Mouse (Mus musculus) intestine, postnatal 0 days (tissue): ENCODE data around the gene Tmc8. TPM values are rescaled to one million over a fixed set of nuclear protein-coding genes. Genes with fewer than 3 reads are reported as not detected.

Experiments
- ATAC-seq: fragments of 200-750 bp; cut with Nextera tagmentation; 2 replicates; pipeline ENCODE4 v1.8.0; 2017; ENCODE audit warnings: mild to moderate bottlenecking, moderate TSS enrichment, moderate library complexity
- H3K27ac ChIP-seq: fragments of 300-500 bp; sonication (generic); 2 replicates; pipeline ENCODE4 v1.5.1; 2014; ENCODE audit warnings: mild to moderate bottlenecking, low read depth, low read length, moderate library complexity
- H3K27me3 ChIP-seq: fragments of 300-500 bp; sonication (generic); replicated peaks from 2 replicates; pipeline ENCODE4 v1.6.1; 2014; ENCODE audit warnings: low read length, mixed read lengths; ENCODE audit not compliant: control insufficient read depth, insufficient read depth
- H3K36me3 ChIP-seq: fragments of 300-500 bp; sonication (generic); 2 replicates; pipeline ENCODE4 v1.6.1; 2014; ENCODE audit warnings: mild to moderate bottlenecking, moderate library complexity; ENCODE audit not compliant: control insufficient read depth, insufficient read depth
- H3K4me1 ChIP-seq: fragments of 300-500 bp; sonication (generic); replicated peaks from 2 replicates; pipeline ENCODE4 v1.6.1; 2014; ENCODE audit warnings: antibody characterized with exemption, low read length, mixed read lengths; ENCODE audit not compliant: control insufficient read depth, insufficient read depth
- H3K4me2 ChIP-seq: fragments of 300-500 bp; sonication (generic); replicated peaks from 2 replicates; pipeline ENCODE4 v1.6.1; 2014; ENCODE audit warnings: low read depth, mild to moderate bottlenecking, moderate library complexity
- H3K4me3 ChIP-seq: fragments of 300-500 bp; sonication (generic); 2 replicates; pipeline ENCODE4 v1.5.1; 2014; ENCODE audit warnings: low read depth, low read length
- H3K9ac ChIP-seq: fragments of 300-500 bp; sonication (generic); 2 replicates; pipeline ENCODE4 v1.6.1; 2014; ENCODE audit warnings: mild to moderate bottlenecking, low read depth, low read length
- H3K9me3 ChIP-seq: fragments of 300-500 bp; sonication (generic); 2 replicates; pipeline ENCODE4 v1.6.1; 2016; ENCODE audit warnings: mixed run types; ENCODE audit not compliant: control insufficient read depth
- CTCF ChIP-seq: sonication (generic); IDR thresholded peaks from 2 replicates; pipeline ENCODE4 v1.5.1; 2016; ENCODE audit warnings: low read depth, mild to moderate bottlenecking, control low read depth, antibody characterized with exemption, moderate library complexity
- WGBS: fragments of 180-500 bp; shearing (Covaris S2); extraction: QIAGEN DNeasy Blood & Tissue Kit; methylation state at CpG from one replicate; pipeline ENCODE4 v1.1.7; 2014; 5-methylcytosine and 5-hydroxymethylcytosine counted together
- polyA plus RNA-seq: library from polyadenylated mRNA; unstranded; fragments of >200 nt; fragmentation: Nextera tagmentation; extraction: Ambion mirVana; gene quantifications from 2 replicates; pipeline ENCODE4 v1.2.1, GENCODE M21; 2015

The Tmc8 gene
- polyA plus RNA-seq, 1 experiment from 2014 or later, result 18.2 TPM

- no peaks in the 10 kb centered on the region for H3K9me3 ChIP-seq
- WGBS, result 47% methylated on average over 8 of the region's 8 CpGs
- H3K4me1 ChIP-seq, result peaks cover 20% of the 10 kb centered on the region; the same call in 1 of the 2 replicates
- no peak overlapping the region for H3K4me3 ChIP-seq
- no peak overlapping the region for H3K9ac ChIP-seq
- no peak for TF ChIP-seq CTCF
- no peaks in the 10 kb centered on the region for H3K36me3 ChIP-seq
- no peaks in the 10 kb centered on the region for H3K27me3 ChIP-seq
- peak; percentile 30; the same call in 1 of the 2 replicates for ATAC-seq
- peak overlapping the region; percentile 70 for H3K27ac ChIP-seq
- peak overlapping the region; percentile 45 for H3K4me2 ChIP-seq
Measured at GRCm38 (mm10) chr11:117834086-117834485, 52.2 kb downstream of the Tmc8 start.

- TF ChIP-seq CTCF, result no peak
- peak overlapping the region; percentile 38; the same call in 1 of the 2 replicates for H3K4me2 ChIP-seq
- no peak for ATAC-seq
- H3K9ac ChIP-seq, result no peak overlapping the region
- no peaks in the 10 kb centered on the region for H3K9me3 ChIP-seq
- H3K4me1 ChIP-seq, result peaks cover 16% of the 10 kb centered on the region; the same call in 1 of the 2 replicates
- H3K27ac ChIP-seq, result no peak overlapping the region
- no peaks in the 10 kb centered on the region for H3K27me3 ChIP-seq
- no peak overlapping the region for H3K4me3 ChIP-seq
- WGBS, result 28% methylated on average over 13 of the region's 13 CpGs
- H3K36me3 ChIP-seq, result no peaks in the 10 kb centered on the region
Measured at GRCm38 (mm10) chr11:117836306-117836705, 54.4 kb downstream of the Tmc8 start.

- TF ChIP-seq CTCF, result peak; percentile 31
- H3K36me3 ChIP-seq, result no peaks in the 10 kb centered on the region
- WGBS, result 21% methylated on average over 2 of the region's 2 CpGs
- H3K9me3 ChIP-seq, result no peaks in the 10 kb centered on the region
- H3K9ac ChIP-seq, result no peak overlapping the region
- no peak overlapping the region for H3K4me3 ChIP-seq
- no peaks in the 10 kb centered on the region for H3K27me3 ChIP-seq
- peak; percentile 71 for ATAC-seq
- peak overlapping the region; percentile 75 for H3K27ac ChIP-seq
- H3K4me1 ChIP-seq, result peaks cover 16% of the 10 kb centered on the region; the same call in 1 of the 2 replicates
- no peak overlapping the region; the same call in 1 of the 2 replicates for H3K4me2 ChIP-seq
Measured at GRCm38 (mm10) chr11:117838572-117838971, 56.7 kb downstream of the Tmc8 start.

GRCm38 (mm10) chr11:117839021-117839420 is 57.1 kb downstream of the Tmc8 start:
- no peak overlapping the region for H3K4me2 ChIP-seq
- TF ChIP-seq CTCF, result no peak
- H3K4me3 ChIP-seq, result no peak overlapping the region
- no peaks in the 10 kb centered on the region for H3K9me3 ChIP-seq
- no peaks in the 10 kb centered on the region for H3K36me3 ChIP-seq
- 57% methylated on average over 1 of the region's 1 CpGs for WGBS
- H3K4me1 ChIP-seq, result 0 out of 2 replicates have a peak, but pooled peaks cover 13% of the 10 kb centered on the region
- no peak overlapping the region for H3K9ac ChIP-seq
- peak overlapping the region; percentile 75 for H3K27ac ChIP-seq
- H3K27me3 ChIP-seq, result no peaks in the 10 kb centered on the region
- no peak for ATAC-seq

GRCm38 (mm10) chr11:117840910-117841309 is 59.0 kb downstream of the Tmc8 start:
- Histone ChIP-seq H3K4me2 (no peak overlapping the region), H3K4me3 (no peak overlapping the region), H3K36me3 (no peaks in the 10 kb centered on the region), H3K4me1 (0 out of 2 replicates have a peak, but pooled peaks cover 10% of the 10 kb centered on the region), H3K27ac (no peak overlapping the region), H3K9me3 (no peaks in the 10 kb centered on the region), H3K9ac (no peak overlapping the region), H3K27me3 (no peaks in the 10 kb centered on the region)
- no peak for ATAC-seq
- no peak for TF ChIP-seq CTCF
- WGBS, result 36% methylated on average over 1 of the region's 1 CpGs

Other genes starting within 250 kb of the Tmc8 start
- gene Tnrc6c, start 127.8 kb upstream of the Tmc8 start, polyA plus RNA-seq, result 6.1 and 6.9 TPM in 2 replicates
- 23.8 and 26.3 TPM in 2 replicates for gene Tmc6, start 122 bp downstream of the Tmc8 start, polyA plus RNA-seq
- gene 6030468B19Rik, start 15.6 kb downstream of the Tmc8 start, polyA plus RNA-seq, result not detected in 2 replicates
- gene Gm20708, start 27.6 kb downstream of the Tmc8 start, polyA plus RNA-seq, result 0.29 and 0.37 TPM in 2 replicates
- gene Syngr2, start 27.6 kb downstream of the Tmc8 start, polyA plus RNA-seq, result 116 and 129 TPM in 2 replicates
- gene Afmid, start 43.8 kb downstream of the Tmc8 start, polyA plus RNA-seq, result 7.0 and 9.2 TPM in 2 replicates
- gene Tk1, start 44.0 kb downstream of the Tmc8 start, polyA plus RNA-seq, result 36.3 and 44.8 TPM in 2 replicates
- gene Birc5, start 67.2 kb downstream of the Tmc8 start, polyA plus RNA-seq, result 84.0 and 86.0 TPM in 2 replicates
- gene Tmem235, start 78.7 kb downstream of the Tmc8 start, polyA plus RNA-seq, result not detected in 2 replicates
- gene Tha1, start 91.4 kb downstream of the Tmc8 start, polyA plus RNA-seq, result 15.8 and 16.4 TPM in 2 replicates
- 15.7 and 15.9 TPM in 2 replicates for gene Socs3, start 188.0 kb downstream of the Tmc8 start, polyA plus RNA-seq
- gene Pgs1, start 204.2 kb downstream of the Tmc8 start, polyA plus RNA-seq, result 23.1 and 24.0 TPM in 2 replicates